Mouse (Mus musculus) E14TG2a.4 (cell line): Measurements from ENCODE around the gene Rpl38.
A peak's percentile ranks its signal among the peaks of the same experiment; 100 is the strongest.

Source experiments
- H3K27me3 ChIP-seq: 2 replicates; pipeline ENCODE4 v1.6.1; 2014; ENCODE audit warnings: low read length, control low read depth; ENCODE audit not compliant: insufficient read depth
- H3K36me3 ChIP-seq: 2 replicates; pipeline ENCODE4 v1.6.1; 2014; ENCODE audit warnings: low read length, control low read depth; ENCODE audit not compliant: insufficient read depth
- H3K4me1 ChIP-seq: replicated peaks from 2 replicates; pipeline ENCODE4 v1.6.1; 2014; ENCODE audit warnings: low read depth, low read length, control low read depth
- H3K4me3 ChIP-seq: replicated peaks from 2 replicates; pipeline ENCODE4 v1.5.1; 2014; ENCODE audit warnings: mild to moderate bottlenecking, low read length
- H3K9me3 ChIP-seq: 2 replicates; pipeline ENCODE4 v1.6.1; 2014; ENCODE audit warnings: low read length, control low read depth
- CTCF ChIP-seq: conservative IDR thresholded peaks from 2 replicates; pipeline ENCODE4 v1.5.1; 2014; ENCODE audit warnings: low read length
- NANOG ChIP-seq: IDR thresholded peaks from 2 replicates; pipeline ENCODE4 v1.6.1; 2014; ENCODE audit warnings: borderline replicate concordance, low read length, mixed read lengths
- POU5F1 ChIP-seq: IDR thresholded peaks from 2 replicates; pipeline ENCODE4 v1.6.1; 2014; ENCODE audit warnings: low read length, borderline replicate concordance

The Rpl38 gene

GRCm38 (mm10) chr11:114636727-114637505 is 31.4 kb upstream of the Rpl38 start:
- TF ChIP-seq CTCF, result no peak
- TF ChIP-seq POU5F1, result no peak
- TF ChIP-seq NANOG, result no peak
- H3K4me3 ChIP-seq, result no peak overlapping the region; the same call in 1 of the 2 replicates
- peaks cover 63% of the 10 kb centered on the region for H3K4me1 ChIP-seq
- H3K36me3 ChIP-seq, result no peaks in the 10 kb centered on the region
- H3K9me3 ChIP-seq, result no peaks in the 10 kb centered on the region
- peaks cover 26% of the 10 kb centered on the region for H3K27me3 ChIP-seq

- Histone ChIP-seq H3K36me3 (no peaks in the 10 kb centered on the region), H3K4me1 (peaks cover 74% of the 10 kb centered on the region), H3K9me3 (no peaks in the 10 kb centered on the region), H3K27me3 (peaks cover 26% of the 10 kb centered on the region), H3K4me3 (no peak overlapping the region)
- TF ChIP-seq POU5F1, result no peak
- no peak for TF ChIP-seq CTCF
- no peak for TF ChIP-seq NANOG
Measured at GRCm38 (mm10) chr11:114638647-114639290, 29.6 kb upstream of the Rpl38 start.

- Histone ChIP-seq H3K27me3 (peaks cover 26% of the 10 kb centered on the region), H3K4me3 (peak overlapping the region; percentile 46), H3K9me3 (no peaks in the 10 kb centered on the region), H3K4me1 (peaks cover 83% of the 10 kb centered on the region), H3K36me3 (no peaks in the 10 kb centered on the region)
- TF ChIP-seq CTCF, result no peak
- TF ChIP-seq POU5F1, result no peak
- TF ChIP-seq NANOG, result no peak
Measured at GRCm38 (mm10) chr11:114639681-114640103, 28.6 kb upstream of the Rpl38 start.

- no peaks in the 10 kb centered on the region for H3K36me3 ChIP-seq
- peaks cover 26% of the 10 kb centered on the region for H3K27me3 ChIP-seq
- TF ChIP-seq POU5F1 (no peak), CTCF (no peak), NANOG (no peak)
- peaks cover 74% of the 10 kb centered on the region for H3K4me1 ChIP-seq
- H3K4me3 ChIP-seq, result no peak overlapping the region; the same call in 1 of the 2 replicates
- no peaks in the 10 kb centered on the region for H3K9me3 ChIP-seq
Measured at GRCm38 (mm10) chr11:114640658-114641057, 27.7 kb upstream of the Rpl38 start.

GRCm38 (mm10) chr11:114641136-114641535 is 27.2 kb upstream of the Rpl38 start:
- no peak for TF ChIP-seq NANOG
- no peak for TF ChIP-seq POU5F1
- no peak for TF ChIP-seq CTCF
- H3K4me3 ChIP-seq, result no peak overlapping the region; the same call in 1 of the 2 replicates
- peaks cover 69% of the 10 kb centered on the region for H3K4me1 ChIP-seq
- no peaks in the 10 kb centered on the region for H3K9me3 ChIP-seq
- peaks cover 26% of the 10 kb centered on the region for H3K27me3 ChIP-seq
- H3K36me3 ChIP-seq, result no peaks in the 10 kb centered on the region

DNA sequence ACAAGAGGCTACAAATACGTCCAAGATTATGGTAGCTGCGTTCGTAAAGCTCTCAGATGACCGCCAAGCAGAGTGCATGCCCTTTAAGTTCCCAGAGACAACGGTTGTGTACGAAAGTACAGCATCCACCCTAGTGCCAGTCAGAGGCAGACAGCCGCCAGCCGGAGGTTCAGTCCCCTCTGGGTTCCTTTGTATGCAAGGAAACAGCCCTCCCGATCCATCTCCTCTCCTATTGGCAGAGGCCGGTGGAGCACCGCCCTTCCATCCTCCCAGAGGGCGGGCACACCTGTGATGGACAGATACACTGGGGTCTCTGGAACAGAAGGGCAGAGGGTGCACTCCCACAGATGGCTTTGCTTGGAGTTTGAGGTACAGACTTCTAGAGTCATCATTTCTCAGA is 26.1 kb upstream of the Rpl38 start:
- Histone ChIP-seq H3K4me1 (peaks cover 61% of the 10 kb centered on the region), H3K4me3 (peak overlapping the region; percentile 57), H3K36me3 (no peaks in the 10 kb centered on the region), H3K9me3 (peaks cover 9% of the 10 kb centered on the region), H3K27me3 (peaks cover 25% of the 10 kb centered on the region)
- TF ChIP-seq NANOG (no peak), POU5F1 (no peak), CTCF (no peak)

- H3K27me3 ChIP-seq, result peaks cover 18% of the 10 kb centered on the region
Measured at GRCm38 (mm10) chr11:114642926-114643325, 25.4 kb upstream of the Rpl38 start.

DNA sequence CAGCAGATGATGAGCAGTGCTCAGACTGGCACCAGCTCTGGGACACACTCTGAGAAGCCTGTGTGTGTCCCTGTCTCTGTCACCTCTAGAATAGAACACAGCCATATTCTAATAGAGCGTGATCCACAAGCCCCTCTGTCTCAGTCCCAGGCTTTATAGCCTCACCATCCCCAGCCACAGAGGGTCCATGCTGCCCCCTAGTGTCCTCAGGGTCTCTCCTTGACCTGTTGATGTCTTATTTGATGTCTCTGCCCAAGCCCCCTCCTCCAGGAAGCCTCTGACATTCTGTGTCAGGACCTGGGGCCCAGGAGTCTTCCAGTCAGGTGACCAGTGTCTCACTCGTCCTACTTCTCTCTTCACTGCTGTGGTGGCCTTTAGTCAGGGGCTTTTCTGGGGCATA is 24.2 kb upstream of the Rpl38 start:
- peaks cover 9% of the 10 kb centered on the region for H3K9me3 ChIP-seq

More at GRCm38 (mm10) chr11:114642926-114643325, 25.4 kb upstream of the Rpl38 start:
- H3K36me3 ChIP-seq, result no peaks in the 10 kb centered on the region
- peaks cover 9% of the 10 kb centered on the region for H3K9me3 ChIP-seq
- H3K4me1 ChIP-seq, result peaks cover 56% of the 10 kb centered on the region
- no peak overlapping the region for H3K4me3 ChIP-seq
- TF ChIP-seq NANOG, result no peak
- no peak for TF ChIP-seq POU5F1
- TF ChIP-seq CTCF, result no peak

More for the DNA sequence above, 24.2 kb upstream of the Rpl38 start:
- Histone ChIP-seq H3K36me3 (no peaks in the 10 kb centered on the region), H3K4me3 (no peak overlapping the region), H3K4me1 (peaks cover 46% of the 10 kb centered on the region), H3K27me3 (peaks cover 8% of the 10 kb centered on the region)
- TF ChIP-seq POU5F1, result no peak
- TF ChIP-seq CTCF, result peak; percentile 25
